Mouse (Mus musculus) gastrocnemius, postnatal 4 days (tissue): Measurements from ENCODE around the gene Wdr83. TPM values are rescaled to one million over a fixed set of nuclear protein-coding genes. Genes with fewer than 3 reads are reported as not detected.
"Not testable (repeated sequence)": the region's sequence is repeated elsewhere in the genome, so short reads cannot be mapped to it uniquely, and the experiment has no call there.

Source experiments
- DNase-seq, 2 experiments: peaks; one replicate each; pipeline ENCODE4 v3.0.0; 2021 to 2022; ENCODE audit warnings: low spot score in 2 of 2, mixed read lengths in 2 of 2
- long read RNA-seq, 2 experiments: library from polyadenylated mRNA; stranded (forward); transcript quantifications; one replicate each; pipeline ENCODE4 v2.0.0; 2021
- total RNA-seq, 2 experiments: library from RNA; stranded (reverse); gene quantifications; 2 replicates each; pipeline ENCODE4 v1.2.3; 2021

Gene Wdr83
- total RNA-seq, result 10 to 100 TPM; 17.5 to 18.4 TPM
- long read RNA-seq, experiment 1, transcript Wdr83-201 (9 exons, 1,238 nt), result major isoform, 15 of 19 reads
- long read RNA-seq, experiment 1, partial matches to known transcripts, result 1 of 19 reads
- long read RNA-seq, experiment 1, other reads (novel, unspliced or antisense), result 1 of 19 reads
- long read RNA-seq, experiment 2, transcript Wdr83-201 (9 exons, 1,238 nt), result major isoform, 12 of 16 reads
- long read RNA-seq, experiment 2, partial matches to known transcripts, result 0 of 16 reads
- long read RNA-seq, experiment 2, other reads (novel, unspliced or antisense), result 1 of 16 reads

DNA sequence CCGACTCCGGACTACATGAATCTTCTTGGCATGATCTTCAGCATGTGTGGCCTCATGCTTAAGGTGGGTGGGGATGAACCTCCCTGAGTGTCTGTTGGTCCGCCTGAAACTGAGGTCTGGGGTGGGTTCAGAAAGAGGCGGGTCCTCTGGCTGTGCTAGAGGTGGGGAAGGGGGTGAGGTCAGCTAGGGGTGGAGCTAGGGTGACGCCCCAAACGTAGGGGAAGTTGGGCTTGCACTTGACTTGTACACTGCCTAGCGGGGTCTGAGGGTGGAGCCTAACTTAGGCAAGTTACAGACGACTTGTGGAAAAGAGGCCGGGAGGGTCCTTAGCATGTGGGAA is at the start of gene Wdr83:
Gene Wdr83 (minus strand): TSS at position 91 of the 340 bp plus-strand sequence.
- peak in 1 of 2 experiments; percentile 46 for DNase-seq

DNA sequence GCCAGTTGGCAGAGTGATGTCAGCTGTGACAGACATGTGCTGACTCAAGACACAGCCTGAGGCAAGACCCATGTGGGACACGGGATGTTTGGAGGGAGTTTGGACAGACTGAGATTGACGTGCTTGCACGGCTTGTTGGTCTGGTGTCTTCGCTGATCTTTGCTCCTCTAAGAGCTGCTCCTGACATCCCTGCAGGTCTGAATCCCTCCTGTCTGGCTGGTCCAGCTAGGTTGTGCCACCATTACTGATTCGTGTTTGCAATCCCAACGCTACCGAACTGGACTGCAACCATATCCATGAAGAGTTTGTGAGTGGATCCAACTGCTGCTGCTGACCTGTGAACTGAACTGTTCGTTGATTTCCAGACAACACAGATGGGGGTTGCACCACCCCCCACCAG is 42.6 kb upstream of the Wdr83 start:
- no peak for DNase-seq

- no peak for DNase-seq
These were observed 41.9 kb upstream of the Wdr83 start, which contains the start of gene Zfp791 for GRCm38 (mm10) chr8:85122995-85123394. Zfp791 (minus strand) TSS chr8:85123095.

DNA sequence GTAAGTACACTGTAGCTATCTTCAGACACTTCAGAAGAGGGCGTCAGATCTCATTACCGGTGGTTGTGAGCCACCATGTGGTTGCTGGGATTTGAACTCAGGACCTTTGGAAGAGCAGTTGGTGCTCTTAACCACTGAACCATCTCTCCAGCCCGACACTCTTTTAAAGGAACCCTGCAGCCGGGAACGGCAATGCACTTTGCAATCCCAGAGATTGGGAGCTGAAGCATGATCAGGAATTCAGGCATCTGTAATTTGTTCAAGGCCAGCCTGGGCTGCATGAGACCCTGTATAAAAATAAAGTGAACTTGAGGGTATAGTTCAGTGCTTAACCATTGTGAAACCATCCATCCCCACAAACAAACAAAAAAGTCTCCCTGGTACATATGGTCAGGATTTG is 39.1 kb upstream of the Wdr83 start:
- not testable (repeated sequence) for DNase-seq

- DNase-seq, result peak in 1 of 2 experiments; percentile 73
These were observed 38.2 kb upstream of the Wdr83 start for GRCm38 (mm10) chr8:85119052-85119981.

DNA sequence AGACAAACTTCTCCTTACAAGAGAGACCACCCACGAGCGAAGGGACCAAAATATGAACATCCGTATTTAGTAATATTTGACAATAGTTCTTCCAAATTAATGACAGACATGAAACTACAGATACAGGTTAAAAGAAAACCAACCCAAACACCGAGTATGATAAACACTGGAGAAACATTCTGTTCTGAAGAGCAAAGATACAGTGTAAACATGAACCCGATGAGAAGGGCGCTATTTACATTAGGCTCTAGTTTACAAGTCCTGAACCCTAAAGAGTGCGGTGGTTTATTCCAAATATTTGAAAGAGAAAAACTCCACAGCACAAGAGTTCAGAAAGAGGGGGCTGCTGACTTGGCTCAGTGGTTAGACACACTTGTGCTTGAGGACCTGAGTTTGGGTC is 35.9 kb upstream of the Wdr83 start:
- DNase-seq, result no peak

DNA sequence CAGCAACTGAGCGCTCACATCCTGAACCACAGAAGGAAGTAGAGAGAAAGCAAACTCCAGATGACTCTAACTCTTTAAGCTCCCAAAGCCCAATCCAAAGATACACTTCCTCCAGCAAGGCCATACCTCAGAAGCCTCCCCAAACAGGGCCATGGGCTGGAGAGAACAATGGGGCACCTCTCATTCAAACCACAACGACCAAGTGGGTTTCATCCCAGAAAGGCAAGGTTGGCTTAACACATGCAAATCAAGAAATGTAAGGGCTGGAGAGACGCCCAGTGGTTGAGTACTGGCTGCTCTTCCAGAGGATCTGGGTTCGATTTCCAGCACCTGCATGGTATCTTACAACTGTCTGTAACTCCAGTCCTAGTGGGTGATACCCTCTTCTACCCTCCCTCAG is 34.4 kb upstream of the Wdr83 start:
- no peak for DNase-seq

GRCm38 (mm10) chr8:85113241-85113640 is 32.1 kb upstream of the Wdr83 start:
- DNase-seq, result no peak

DNA sequence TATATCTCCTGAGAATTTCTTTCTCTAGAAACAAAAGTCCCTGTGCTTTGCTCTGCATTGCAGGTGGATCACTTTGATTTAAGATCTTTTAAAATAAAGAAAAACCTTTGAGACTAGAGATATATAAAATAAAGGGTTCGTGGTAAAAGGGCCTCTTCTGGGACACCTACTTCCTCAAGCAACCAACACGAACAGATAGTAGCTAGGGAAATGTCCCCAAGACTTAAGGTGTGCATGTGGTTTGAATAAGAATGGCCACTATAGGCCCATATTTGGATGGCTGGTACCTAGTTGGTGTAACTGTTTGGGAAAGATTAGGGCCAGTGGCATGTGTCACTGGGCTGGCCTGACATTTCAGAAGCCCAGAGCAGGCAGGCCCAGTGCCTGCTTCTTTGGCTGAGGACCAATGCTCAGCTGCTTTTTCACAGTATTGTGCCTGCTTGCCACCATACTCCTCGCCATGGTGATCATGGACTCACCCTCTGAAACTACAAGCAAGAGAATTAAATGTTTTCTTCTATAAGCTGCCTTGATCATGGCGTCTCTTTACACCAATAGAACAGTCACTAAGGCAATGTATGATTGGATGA is 19.1 kb upstream of the Wdr83 start:
- DNase-seq, result no peak

DNA sequence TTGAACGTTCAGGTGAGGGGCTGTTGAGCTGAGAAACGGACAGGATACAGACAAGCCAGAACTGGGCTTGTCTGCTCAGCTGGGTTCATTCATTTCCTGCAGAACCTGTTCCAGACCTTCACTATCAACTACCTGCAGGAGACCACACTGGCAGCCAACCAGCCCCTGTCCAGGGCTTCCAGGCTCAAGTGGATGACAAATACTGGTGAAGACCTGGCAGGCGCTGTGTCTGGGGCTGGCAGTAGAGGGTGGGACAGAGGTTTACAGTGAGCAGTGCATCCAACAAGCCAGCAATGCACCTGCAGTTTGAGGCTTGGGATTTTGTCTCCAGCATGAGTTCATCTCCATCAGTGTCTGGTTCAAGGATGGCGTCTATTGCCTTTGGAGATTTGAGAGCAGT is 15.7 kb upstream of the Wdr83 start:
- peak in 1 of 2 experiments; percentile 10 for DNase-seq

DNA sequence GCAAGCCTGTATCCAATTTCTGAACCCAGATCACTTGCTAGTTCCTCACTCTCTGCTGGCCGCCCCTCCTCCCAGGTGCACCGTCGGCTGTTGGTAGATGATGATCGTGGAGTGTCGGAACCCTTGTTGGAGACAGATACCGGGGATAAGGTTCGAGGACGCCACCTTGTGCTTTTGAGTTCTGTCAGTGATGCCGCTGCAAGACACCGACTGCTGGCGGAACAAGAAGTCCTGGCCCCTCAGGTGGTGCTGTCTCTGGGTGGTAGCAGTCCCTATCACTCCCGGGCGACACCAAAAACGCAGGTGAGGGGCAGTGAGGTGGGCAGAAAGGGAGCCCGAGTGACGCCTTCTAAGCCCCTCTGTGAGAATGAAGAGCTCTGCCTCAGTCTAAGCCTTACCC is 15.1 kb upstream of the Wdr83 start:
- DNase-seq, result peak in 1 of 2 experiments; percentile 14

GRCm38 (mm10) chr8:85095566-85095965 is 14.5 kb upstream of the Wdr83 start:
- peak in 1 of 2 experiments; percentile 12 for DNase-seq

DNA sequence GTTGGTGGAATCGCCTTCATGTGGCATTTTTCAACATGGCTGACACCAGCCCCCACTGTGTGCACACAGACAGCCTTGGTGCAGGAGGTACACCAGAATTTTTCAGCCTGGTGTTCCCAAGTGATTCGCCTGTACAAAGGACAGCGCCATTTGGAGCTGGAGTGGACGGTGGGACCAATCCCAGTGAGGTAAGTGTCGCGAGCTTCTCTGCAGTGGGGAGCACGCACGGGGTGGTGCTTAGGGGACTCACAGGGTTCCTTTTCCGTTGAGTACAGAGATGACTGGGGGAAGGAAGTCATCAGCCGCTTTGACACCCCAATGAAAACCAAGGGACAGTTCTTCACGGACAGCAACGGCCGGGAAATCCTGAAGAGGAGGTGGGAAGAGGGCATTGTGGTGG is 13.9 kb upstream of the Wdr83 start:
- DNase-seq, result peak in 1 of 2 experiments; percentile 14

DNA sequence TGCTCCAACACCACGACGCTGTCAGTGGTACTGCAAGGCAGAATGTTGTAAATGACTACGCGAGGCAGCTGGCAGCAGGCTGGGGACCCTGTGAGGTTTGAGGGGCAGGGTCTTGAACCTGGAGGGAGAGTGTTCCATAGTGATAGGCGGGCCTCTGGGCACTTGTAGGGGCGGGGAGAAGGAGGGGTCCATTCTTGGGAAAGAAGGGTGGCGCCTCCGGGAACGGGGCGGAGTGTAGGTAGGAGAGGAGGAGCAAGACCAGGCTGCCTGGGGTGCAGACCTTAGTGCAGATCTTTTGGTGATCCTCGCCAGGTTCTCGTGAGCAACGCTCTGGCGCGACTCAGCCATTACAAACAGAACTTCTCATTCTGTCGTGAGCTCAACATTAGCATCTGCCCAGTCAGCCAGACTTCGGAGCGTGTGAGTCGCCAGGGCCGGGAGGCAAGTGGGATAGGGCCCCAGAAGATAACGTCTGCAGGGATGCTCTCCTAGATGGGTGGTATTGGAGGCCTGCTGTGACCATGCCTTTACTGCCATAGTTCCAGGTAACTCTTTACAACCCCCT is 10.5 kb upstream of the Wdr83 start:
- no peak for DNase-seq

DNA sequence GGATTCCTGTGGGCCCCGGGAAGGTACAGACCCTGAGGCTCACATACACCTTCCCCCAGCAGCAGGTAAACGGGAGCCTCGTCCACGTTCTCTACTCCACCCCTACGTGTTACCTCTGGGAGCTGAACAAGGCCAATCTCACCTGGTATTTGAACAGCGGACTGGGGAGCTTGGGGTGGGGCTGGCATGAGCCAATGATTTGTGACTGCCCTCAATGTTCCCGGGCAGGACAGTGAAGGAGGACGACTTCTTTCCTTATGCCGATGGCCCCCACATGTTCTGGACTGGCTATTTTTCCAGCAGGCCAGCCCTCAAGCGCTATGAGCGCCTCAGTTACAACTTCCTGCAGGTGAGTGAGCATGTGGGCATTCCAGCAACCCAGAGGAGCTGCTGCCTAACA is 9.8 kb upstream of the Wdr83 start:
- no peak for DNase-seq

DNA sequence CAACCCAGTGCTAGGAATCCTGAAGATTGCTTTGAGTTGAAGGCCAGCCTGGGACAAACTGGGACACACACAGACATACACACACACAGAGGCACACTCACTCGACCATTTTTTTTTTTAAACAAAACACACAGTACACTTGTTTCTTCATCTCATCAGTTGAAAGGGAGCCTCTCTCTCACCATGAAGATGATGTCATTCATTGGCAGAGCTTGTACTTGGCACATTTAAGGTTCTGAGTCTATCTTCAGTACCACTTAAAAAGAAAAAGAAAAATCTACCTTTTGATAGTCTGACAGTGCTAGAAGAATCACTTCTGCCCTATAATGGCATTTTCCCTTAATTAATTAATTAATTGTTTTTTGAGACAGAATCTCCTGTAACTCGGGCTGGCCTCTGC is 7.7 kb upstream of the Wdr83 start:
- DNase-seq, result no peak

DNA sequence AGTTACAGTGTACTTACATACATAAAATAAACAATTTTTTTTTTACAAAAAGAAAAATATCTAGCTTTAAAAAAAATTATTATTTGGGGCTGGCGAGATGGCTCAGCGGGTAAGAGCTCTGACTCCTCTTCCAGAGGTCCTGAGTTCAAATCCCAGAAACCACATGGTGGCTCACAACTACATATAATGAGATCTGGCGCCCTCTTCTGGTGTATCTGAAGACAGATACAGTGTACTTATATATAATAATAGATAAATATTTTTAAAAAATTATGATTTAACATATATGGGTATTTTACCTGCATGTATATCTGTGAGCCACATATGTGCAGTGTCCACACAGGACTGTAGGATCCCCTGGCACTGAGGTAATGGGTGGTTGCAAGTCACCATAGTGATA is 5.1 kb upstream of the Wdr83 start:
- DNase-seq, result no peak

DNA sequence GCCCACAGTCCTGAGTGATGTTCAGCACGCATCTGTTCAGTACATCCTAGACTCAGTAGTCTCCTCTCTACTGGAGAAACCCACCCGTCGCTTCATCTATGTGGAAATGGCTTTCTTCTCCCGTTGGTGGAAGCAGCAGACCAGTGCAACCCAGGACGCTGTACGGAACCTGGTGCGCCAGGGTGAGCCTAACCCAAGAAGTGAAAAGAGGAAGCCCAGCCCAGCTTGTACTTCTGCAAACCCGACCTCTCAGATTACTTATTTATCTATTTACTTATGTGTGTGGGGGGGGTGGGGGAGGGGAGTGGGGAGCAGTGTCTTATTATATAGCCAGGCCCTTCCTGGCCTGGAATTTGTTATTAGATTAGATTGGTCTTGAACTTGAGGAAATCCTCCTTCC is 3.5 kb upstream of the Wdr83 start:
- DNase-seq, result no peak

GRCm38 (mm10) chr8:85083108-85083813 is 2.2 kb upstream of the Wdr83 start, which contains the start of gene Man2b1:
Man2b1 (plus strand) TSS chr8:85083270.
- DNase-seq, result peak; percentile 61 to 87

DNA sequence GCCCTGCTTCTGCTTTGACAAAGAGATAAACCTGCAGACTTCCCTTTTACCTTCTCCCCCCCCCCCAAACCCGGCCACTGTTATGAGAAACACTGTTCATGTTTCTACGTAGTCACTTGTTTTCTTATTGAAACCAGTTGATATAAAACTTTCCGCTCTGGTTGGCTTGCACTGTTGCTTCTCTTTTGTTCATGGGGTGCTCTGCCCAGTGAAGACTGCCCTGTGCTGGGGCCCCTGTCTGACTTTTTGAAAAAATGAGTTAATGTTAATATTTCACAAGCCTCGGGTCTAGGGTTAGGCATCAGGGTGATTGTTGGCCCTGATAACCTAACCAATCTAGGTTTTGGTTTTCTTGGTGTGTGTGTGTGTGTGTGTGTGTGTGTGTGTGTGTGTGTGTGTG is 1.1 kb upstream of the Wdr83 start:
- DNase-seq, result not testable (repeated sequence)
